Mouse (Mus musculus) right cerebral cortex, adult 18-20 months (tissue): ENCODE data around the gene Mob3b.

Source experiments
- DNase-seq: peaks from one replicate; pipeline ENCODE4 v3.0.0; 2022; ENCODE audit warnings: mixed read lengths

Mob3b gene

GRCm38 (mm10) chr4:35003550-35004326 lies 153.5 kb downstream of the Mob3b start:
- DNase-seq: no peak

GRCm38 (mm10) chr4:34996616-34997015 lies 160.7 kb downstream of the Mob3b start:
- DNase-seq: no peak

- no peak for DNase-seq
Observed at GRCm38 (mm10) chr4:34993639-34993975, 163.7 kb downstream of the Mob3b start.

GRCm38 (mm10) chr4:34992866-34993638 lies 164.2 kb downstream of the Mob3b start:
- DNase-seq: peak; percentile 6

- no peak for DNase-seq
Observed at GRCm38 (mm10) chr4:34991891-34992865, 165.1 kb downstream of the Mob3b start.

GRCm38 (mm10) chr4:34991116-34991515 lies 166.2 kb downstream of the Mob3b start:
- no peak for DNase-seq

GRCm38 (mm10) chr4:34990659-34991058 lies 166.6 kb downstream of the Mob3b start:
- DNase-seq: no peak

GRCm38 (mm10) chr4:34987568-34987967 lies 169.7 kb downstream of the Mob3b start:
- DNase-seq: no peak

GRCm38 (mm10) chr4:34987109-34987508 lies 170.2 kb downstream of the Mob3b start:
- no peak for DNase-seq

- DNase-seq: no peak
Observed at GRCm38 (mm10) chr4:34986647-34987046, 170.6 kb downstream of the Mob3b start.

- no peak for DNase-seq
Observed at GRCm38 (mm10) chr4:34984377-34984776, 172.9 kb downstream of the Mob3b start.

GRCm38 (mm10) chr4:34983511-34983910 lies 173.8 kb downstream of the Mob3b start:
- no peak for DNase-seq

- DNase-seq: no peak
Observed at GRCm38 (mm10) chr4:34981301-34982172, 175.7 kb downstream of the Mob3b start.

GRCm38 (mm10) chr4:34980461-34981039 lies 176.7 kb downstream of the Mob3b start:
- DNase-seq: peak; percentile 34

GRCm38 (mm10) chr4:34976916-34977702 lies 180.2 kb downstream of the Mob3b start:
- no peak for DNase-seq

- peak; percentile 49 for DNase-seq
Observed at GRCm38 (mm10) chr4:34976331-34976778, 180.9 kb downstream of the Mob3b start.

- DNase-seq: no peak
Observed at GRCm38 (mm10) chr4:34974795-34975194, 182.5 kb downstream of the Mob3b start.

- DNase-seq: no peak
Observed at GRCm38 (mm10) chr4:34967541-34967940, 189.7 kb downstream of the Mob3b start.

GRCm38 (mm10) chr4:34966336-34966957 lies 190.8 kb downstream of the Mob3b start:
- DNase-seq: peak; percentile 79

GRCm38 (mm10) chr4:34964906-34965305 lies 192.4 kb downstream of the Mob3b start:
- DNase-seq: no peak
